ENCODE assay signal across 19 mouse cellular contexts in genomic region chr16:8189472-8190240, GRCm38 (mm10).
A peak's percentile ranks its signal among the peaks of the same experiment; 100 is the strongest.
DNase-seq lines count a peak whose midpoint lies in the region; ATAC-seq and TF ChIP-seq lines count a peak whose summit lies in the region.
"Had no signal": no experiment of that assay in that cellular context is flagged by ENCODE, and none has a peak within 500 bp of the region (broad histone marks: within the 10 kb centered on the region; RNA-seq: fewer than 3 reads in every experiment).

No protein-coding gene starts in this region.

- H3K79me2 ChIP-seq in liver, adult 2 months (ENCODE audit: control insufficient read depth, insufficient read depth, low read length) = no peaks in the 10 kb centered on the region

- H3K36me3 ChIP-seq in liver, adult 2 months (ENCODE audit: control insufficient read depth, insufficient read depth, low read length) = no peaks in the 10 kb centered on the region
- no peaks in the 10 kb centered on the region for H3K36me3 ChIP-seq in liver, embryonic 11.5 days (ENCODE audit: control insufficient read depth, insufficient read depth, low read length)
- H3K36me3 ChIP-seq: hindbrain, embryonic 15.5 days; intestine, embryonic 15.5 days; limb, embryonic 15.5 days; midbrain, embryonic 12.5 days had no signal

- no peak overlapping the region for H3K4me3 ChIP-seq in liver, adult 2 months (ENCODE audit: insufficient read depth, low read depth, low read length)
- H3K4me3 ChIP-seq in liver, embryonic 11.5 days (ENCODE audit: low read depth, low read length) = no peak overlapping the region
- H3K4me3 ChIP-seq: hindbrain, embryonic 15.5 days; intestine, embryonic 15.5 days; limb, embryonic 15.5 days; midbrain, embryonic 12.5 days had no signal

- no peak overlapping the region for H3K9ac ChIP-seq in liver, adult 2 months (ENCODE audit: low read depth, low read length)
- no peak overlapping the region for H3K9ac ChIP-seq in liver, embryonic 11.5 days (ENCODE audit: low read depth, low read length)
- H3K9ac ChIP-seq: hindbrain, embryonic 15.5 days; intestine, embryonic 15.5 days; limb, embryonic 15.5 days; liver, postnatal 0 days; midbrain, embryonic 12.5 days had no signal

- no peak for TF ChIP-seq CTCF in liver, adult 2 months (IDR thresholded peaks at IDR 0.05; ENCODE audit: low read depth, low read length)

- TF ChIP-seq POLR2A in liver, adult 2 months (IDR thresholded peaks at IDR 0.05; ENCODE audit: extremely low read depth, insufficient read depth, low read length) = no peak

- 62% methylated on average over 6 of the region's 6 CpGs for WGBS in liver, adult 2 months
- WGBS in liver, embryonic 11.5 days = 74% methylated on average over 6 of the region's 6 CpGs

- H3K4me1 ChIP-seq in liver, adult 2 months (ENCODE audit: control insufficient read depth, insufficient read depth, low read length) = no peaks in the 10 kb centered on the region; the same call in 1 of the 2 replicates
- H3K4me1 ChIP-seq in liver, embryonic 11.5 days (replicated peaks; ENCODE audit: control insufficient read depth, insufficient read depth, low read length) = no peaks in the 10 kb centered on the region
- H3K4me1 ChIP-seq: hindbrain, embryonic 15.5 days; intestine, embryonic 15.5 days; limb, embryonic 15.5 days; midbrain, embryonic 12.5 days had no signal

- H3K4me2 ChIP-seq in liver, embryonic 11.5 days = no peak overlapping the region
- H3K4me2 ChIP-seq: heart, embryonic 11.5 days; hindbrain, embryonic 15.5 days; intestine, embryonic 15.5 days; limb, embryonic 15.5 days; midbrain, embryonic 12.5 days had no signal

- no peak for ATAC-seq in liver, embryonic 11.5 days (replicated peaks; ENCODE audit: low FRiP score)
- ATAC-seq: intestine, embryonic 15.5 days; liver, postnatal 0 days had no signal

- no peaks in the 10 kb centered on the region for H3K9me3 ChIP-seq in liver, embryonic 11.5 days (ENCODE audit: control insufficient read depth, low read length)
- H3K9me3 ChIP-seq: hindbrain, embryonic 15.5 days; intestine, embryonic 15.5 days; limb, embryonic 15.5 days; midbrain, embryonic 12.5 days had no signal

- peak; percentile 53 for DNase-seq in adrenal gland, postnatal 14 days
- DNase-seq in adrenal gland, adult 18-20 months (ENCODE audit: low spot score in 2 of 2) = no peak
- peak; percentile 22 to 52 for DNase-seq in heart, adult 18-20 months
- no peak for DNase-seq in heart, postnatal 4 days
- DNase-seq in liver, adult 2 months (ENCODE audit: extremely low read depth, low read depth, low spot score) = peak; percentile 87
- DNase-seq in liver, embryonic 11.5 days (ENCODE audit: low spot score) = no peak
- no peak for DNase-seq in ovary, postnatal 10 days (ENCODE audit: low spot score)
- no peak for DNase-seq in urinary bladder, postnatal 14 days (ENCODE audit: low spot score)
- DNase-seq: cerebellum, adult 9-10 months; gastrocnemius, postnatal 10 days; heart, postnatal 14 days; liver, postnatal 0 days; lung, postnatal 10 days had no signal

- H3K27ac ChIP-seq in liver, adult 2 months (replicated peaks; ENCODE audit: insufficient read depth, low read depth, low read length) = no peak overlapping the region
- no peak overlapping the region for H3K27ac ChIP-seq in liver, embryonic 11.5 days (ENCODE audit: low read depth, low read length)
- H3K27ac ChIP-seq: hindbrain, embryonic 15.5 days; intestine, embryonic 15.5 days; limb, embryonic 15.5 days; midbrain, embryonic 12.5 days had no signal

- H3K27me3 ChIP-seq in liver, adult 2 months (ENCODE audit: control insufficient read depth, insufficient read depth, low read length) = no peaks in the 10 kb centered on the region
- no peaks in the 10 kb centered on the region for H3K27me3 ChIP-seq in liver, embryonic 11.5 days (replicated peaks; ENCODE audit: control insufficient read depth, insufficient read depth, low read length)
- H3K27me3 ChIP-seq: CH12.LX; hindbrain, embryonic 15.5 days; intestine, embryonic 15.5 days; limb, embryonic 15.5 days; midbrain, embryonic 12.5 days had no signal

Comparison
In these comparisons a context has a peak if more than half of its experiments do, and no peak if none do; other contexts are left out.
1. DNase-seq: peak in adrenal gland, postnatal 14 days (single experiment), heart, adult 18-20 months (2 of 2) and liver, adult 2 months (single experiment); none in adrenal gland, adult 18-20 months (0 of 2), heart, postnatal 4 days (single experiment), liver, embryonic 11.5 days (single experiment), ovary, postnatal 10 days (single experiment) and urinary bladder, postnatal 14 days (single experiment).